Comparison of ENCODE assay signal across 23 mouse cellular contexts in the genomic region with DNA sequence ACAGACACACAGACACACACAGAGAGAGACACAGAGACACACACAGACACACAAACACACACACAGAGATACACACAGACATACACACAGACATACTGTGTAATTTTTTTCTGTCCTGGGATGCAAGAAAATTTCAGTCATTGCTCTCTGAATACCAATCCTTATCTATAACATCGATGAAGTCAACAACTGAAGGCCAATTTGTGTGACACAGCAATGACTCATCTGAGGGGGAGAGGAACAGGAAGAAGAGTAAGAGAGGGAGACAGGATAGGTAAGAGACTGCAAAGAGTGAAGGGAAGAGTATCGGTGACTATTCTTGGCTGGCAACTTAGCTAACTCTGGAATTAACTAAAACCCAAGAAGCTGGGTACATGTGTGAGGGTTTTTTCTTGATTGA. TPM values are rescaled to one million over a fixed set of nuclear protein-coding genes. Genes with fewer than 3 reads are reported as not detected.
A peak's percentile ranks its signal among the peaks of the same experiment; 100 is the strongest.
DNase-seq lines count a peak whose midpoint lies in the region; ATAC-seq lines count a peak whose summit lies in the region.
"Had no signal": no experiment of that assay in that cellular context is flagged by ENCODE, and none has a peak within 500 bp of the region (broad histone marks: within the 10 kb centered on the region; RNA-seq: fewer than 3 reads in every experiment).

No protein-coding gene starts in this region.

- no peaks in the 10 kb centered on the region for H3K4me1 ChIP-seq in forebrain, embryonic 11.5 days (replicated peaks; ENCODE audit: control insufficient read depth, insufficient read depth, low read length)
- H3K4me1 ChIP-seq in forebrain, embryonic 16.5 days (replicated peaks; ENCODE audit: control insufficient read depth, insufficient read depth, low read length): no peaks in the 10 kb centered on the region
- H3K4me1 ChIP-seq: embryonic facial prominence, embryonic 13.5 days; forebrain, embryonic 13.5 days; heart, embryonic 10.5 days; hindbrain, embryonic 13.5 days; intestine, embryonic 15.5 days had no signal

- H3K4me3 ChIP-seq in forebrain, embryonic 11.5 days (ENCODE audit: low read depth, low read length): no peak overlapping the region
- H3K4me3 ChIP-seq in forebrain, embryonic 16.5 days (replicated peaks; ENCODE audit: low read length): no peak overlapping the region
- H3K4me3 ChIP-seq: embryonic facial prominence, embryonic 13.5 days; forebrain, embryonic 13.5 days; heart, embryonic 10.5 days; hindbrain, embryonic 13.5 days; intestine, embryonic 15.5 days had no signal

- intact Hi-C loops in left cerebral cortex, postnatal 36 days (cut with DNase I): no loop called here

- no peak overlapping the region for H3K9ac ChIP-seq in forebrain, embryonic 11.5 days (ENCODE audit: low read length)
- no peak overlapping the region for H3K9ac ChIP-seq in forebrain, embryonic 16.5 days (replicated peaks; ENCODE audit: low read depth, low read length)
- H3K9ac ChIP-seq: embryonic facial prominence, embryonic 13.5 days; forebrain, embryonic 13.5 days; hindbrain, embryonic 13.5 days; intestine, embryonic 15.5 days had no signal

- H3K36me3 ChIP-seq in forebrain, embryonic 11.5 days (ENCODE audit: control insufficient read depth, insufficient read depth, low read length): no peaks in the 10 kb centered on the region
- H3K36me3 ChIP-seq in forebrain, embryonic 16.5 days (ENCODE audit: control insufficient read depth, insufficient read depth): no peaks in the 10 kb centered on the region
- H3K36me3 ChIP-seq: embryonic facial prominence, embryonic 13.5 days; heart, embryonic 10.5 days; hindbrain, embryonic 13.5 days; intestine, embryonic 15.5 days had no signal

- H3K9me3 ChIP-seq in forebrain, embryonic 11.5 days (ENCODE audit: control insufficient read depth, low read length): no peaks in the 10 kb centered on the region
- no peaks in the 10 kb centered on the region for H3K9me3 ChIP-seq in forebrain, embryonic 16.5 days (ENCODE audit: control insufficient read depth, low read length)
- H3K9me3 ChIP-seq: embryonic facial prominence, embryonic 13.5 days; forebrain, embryonic 13.5 days; heart, embryonic 10.5 days; hindbrain, embryonic 13.5 days; intestine, embryonic 15.5 days had no signal

- H3K4me2 ChIP-seq in forebrain, embryonic 11.5 days (ENCODE audit: low read depth, low read length, severe bottlenecking): no peak overlapping the region
- no peak overlapping the region for H3K4me2 ChIP-seq in forebrain, embryonic 16.5 days (ENCODE audit: low read length)
- H3K4me2 ChIP-seq: embryonic facial prominence, embryonic 13.5 days; forebrain, embryonic 13.5 days; hindbrain, embryonic 13.5 days; intestine, embryonic 15.5 days had no signal

- no peak overlapping the region for H3K27ac ChIP-seq in forebrain, embryonic 11.5 days (ENCODE audit: low read depth, low read length)
- H3K27ac ChIP-seq in forebrain, embryonic 16.5 days (ENCODE audit: low read length): no peak overlapping the region
- H3K27ac ChIP-seq: embryonic facial prominence, embryonic 13.5 days; forebrain, embryonic 13.5 days; heart, embryonic 10.5 days; hindbrain, embryonic 13.5 days; hindbrain, postnatal 0 days; intestine, embryonic 15.5 days had no signal

- no peak for ATAC-seq in forebrain, embryonic 11.5 days (replicated peaks; ENCODE audit: low FRiP score)
- no peak for ATAC-seq in forebrain, embryonic 16.5 days
- ATAC-seq in CD4-positive, CD25-positive, alpha-beta regulatory T cell, adult 4 months: peak; percentile 78
- ATAC-seq: forebrain, embryonic 13.5 days; hindbrain, postnatal 0 days; intestine, embryonic 15.5 days had no signal

- WGBS in forebrain, embryonic 11.5 days: 95% methylated on average over 2 of the region's 2 CpGs
- WGBS in forebrain, embryonic 16.5 days: 93% methylated on average over 2 of the region's 2 CpGs

- DNase-seq in forebrain, embryonic 11.5 days (ENCODE audit: low spot score): peak; percentile 4
- peak; percentile 43 for DNase-seq in naive thymus-derived CD4-positive, alpha-beta T cell, adult 2 months (ENCODE audit: low read depth)
- DNase-seq in lung, postnatal 25 days (ENCODE audit: low spot score): no peak
- DNase-seq in left cerebral cortex, postnatal 36 days (ENCODE audit: low spot score in 2 of 2): no peak
- DNase-seq: B cell, adult 2 months; cerebellum, adult 11 months; cerebellum, adult 9-10 months; cerebellum, postnatal 25 days; gastrocnemius, postnatal 10 days; heart, adult 18-20 months; heart, postnatal 10 days; heart, postnatal 4 days; kidney, adult 18-20 months had no signal

- no peaks in the 10 kb centered on the region for H3K27me3 ChIP-seq in forebrain, embryonic 11.5 days (ENCODE audit: control insufficient read depth, insufficient read depth, low read length)
- no peaks in the 10 kb centered on the region for H3K27me3 ChIP-seq in forebrain, embryonic 16.5 days (replicated peaks; ENCODE audit: control insufficient read depth, insufficient read depth, low read length)
- H3K27me3 ChIP-seq: embryonic facial prominence, embryonic 13.5 days; forebrain, embryonic 13.5 days; hindbrain, embryonic 13.5 days; intestine, embryonic 15.5 days had no signal

RNA-seq across cellular contexts. Expression of a gene that starts 29.0 kb away (rescaled TPM):
- not detected in 2 replicates for polyA plus RNA-seq in forebrain, embryonic 11.5 days (2014; fragmentation: Nextera tagmentation; extraction: Ambion mirVana)
- 0.27 TPM in 1 of 2 replicates, not detected in the other for polyA plus RNA-seq in forebrain, embryonic 16.5 days (2015; fragmentation: Nextera tagmentation; extraction: Ambion mirVana)
- 10 to 100 TPM; 38.2 to 52.0 TPM for polyA plus RNA-seq in CD4-positive, CD25-positive, alpha-beta regulatory T cell, adult 4 months (2017; shearing (Covaris generic))
- not detected for total RNA-seq in left cerebral cortex, postnatal 36 days (2021)
- total RNA-seq: hindbrain, postnatal 0 days had no signal
- polyA plus RNA-seq: cortical plate, adult 2 months; embryonic facial prominence, embryonic 13.5 days; heart, embryonic 14.5 days; hindbrain, embryonic 13.5 days; hindbrain, postnatal 0 days had no signal

RNA-seq across cellular contexts. Expression of a gene that starts 44.8 kb away (rescaled TPM):
- polyA plus RNA-seq in forebrain, embryonic 11.5 days (2014; fragmentation: Nextera tagmentation; extraction: Ambion mirVana): 40.3 and 46.2 TPM in 2 replicates
- polyA plus RNA-seq in forebrain, embryonic 16.5 days (2015; fragmentation: Nextera tagmentation; extraction: Ambion mirVana): 53.4 and 66.7 TPM in 2 replicates
- polyA plus RNA-seq in CD4-positive, CD25-positive, alpha-beta regulatory T cell, adult 4 months (2017; shearing (Covaris generic)): 10 to 100 TPM; 10.6 to 12.0 TPM
- 10 to 100 TPM; 44.5 to 58.4 TPM for total RNA-seq in left cerebral cortex, postnatal 36 days (2021)

Comparison
In these comparisons a context has a peak if more than half of its experiments do, and no peak if none do; other contexts are left out.
1. DNase-seq: peak in forebrain, embryonic 11.5 days (single experiment) and naive thymus-derived CD4-positive, alpha-beta T cell, adult 2 months (single experiment); none in lung, postnatal 25 days (single experiment) and left cerebral cortex, postnatal 36 days (0 of 2).
2. RNA of a gene that starts 29.0 kb away (polyA plus RNA-seq): 38.2 to 52.0 TPM in CD4-positive, CD25-positive, alpha-beta regulatory T cell, adult 4 months; 0.27 TPM in forebrain, embryonic 16.5 days and not detected in forebrain, embryonic 11.5 days; every median in the first group is over 10 times any median in the second.